Mouse (Mus musculus): ENCODE results near the gene Xylt1.

The Xylt1 gene

GRCm38 (mm10) chr7:117394380-117394779 is 13.6 kb downstream of the Xylt1 start:
- no peak for DNase-seq (ENCODE audit: low spot score in 2 of 2)

- DNase-seq (ENCODE audit: low spot score in 2 of 2), result no peak
Observed at GRCm38 (mm10) chr7:117395511-117395910, 14.7 kb downstream of the Xylt1 start.

- DNase-seq (ENCODE audit: low spot score in 2 of 2), result no peak
Observed at GRCm38 (mm10) chr7:117397877-117398276, 17.1 kb downstream of the Xylt1 start.

- no peak for DNase-seq (ENCODE audit: low spot score in 2 of 2)
Observed at GRCm38 (mm10) chr7:117399971-117400370, 19.2 kb downstream of the Xylt1 start.

GRCm38 (mm10) chr7:117401581-117401980 is 20.8 kb downstream of the Xylt1 start:
- DNase-seq (ENCODE audit: low spot score in 2 of 2), result no peak

GRCm38 (mm10) chr7:117406336-117406735 is 25.6 kb downstream of the Xylt1 start:
- no peak for DNase-seq (ENCODE audit: low spot score in 2 of 2)

- no peak for DNase-seq (ENCODE audit: low spot score in 2 of 2)
Observed at GRCm38 (mm10) chr7:117409268-117409988, 28.6 kb downstream of the Xylt1 start.

GRCm38 (mm10) chr7:117411874-117412273 is 31.1 kb downstream of the Xylt1 start:
- no peak for DNase-seq (ENCODE audit: low spot score in 2 of 2)

GRCm38 (mm10) chr7:117412405-117412804 is 31.6 kb downstream of the Xylt1 start:
- DNase-seq (ENCODE audit: low spot score in 2 of 2), result no peak

- peak in 1 of 2 experiments; percentile 41 for DNase-seq (ENCODE audit: low spot score in 2 of 2)
Observed at GRCm38 (mm10) chr7:117414341-117415008, 33.7 kb downstream of the Xylt1 start.

GRCm38 (mm10) chr7:117415009-117415363 is 34.2 kb downstream of the Xylt1 start:
- no peak for DNase-seq (ENCODE audit: low spot score in 2 of 2)

- DNase-seq (ENCODE audit: low spot score in 2 of 2), result no peak
Observed at GRCm38 (mm10) chr7:117419041-117419440, 38.3 kb downstream of the Xylt1 start.

GRCm38 (mm10) chr7:117419846-117420245 is 39.1 kb downstream of the Xylt1 start:
- DNase-seq (ENCODE audit: low spot score in 2 of 2), result no peak

GRCm38 (mm10) chr7:117420301-117420700 is 39.5 kb downstream of the Xylt1 start:
- no peak for DNase-seq (ENCODE audit: low spot score in 2 of 2)

- DNase-seq (ENCODE audit: low spot score in 2 of 2), result no peak
Observed at GRCm38 (mm10) chr7:117420836-117421566, 40.2 kb downstream of the Xylt1 start.

GRCm38 (mm10) chr7:117424841-117425240 is 44.1 kb downstream of the Xylt1 start:
- no peak for DNase-seq (ENCODE audit: low spot score in 2 of 2)

- DNase-seq (ENCODE audit: low spot score in 2 of 2), result no peak
Observed at GRCm38 (mm10) chr7:117426366-117426765, 45.6 kb downstream of the Xylt1 start.

- DNase-seq (ENCODE audit: low spot score in 2 of 2), result peak in 1 of 2 experiments; percentile 64
Observed at GRCm38 (mm10) chr7:117428690-117429224, 48.0 kb downstream of the Xylt1 start.

GRCm38 (mm10) chr7:117429483-117429882 is 48.7 kb downstream of the Xylt1 start:
- no peak for DNase-seq (ENCODE audit: low spot score in 2 of 2)

GRCm38 (mm10) chr7:117429895-117430294 is 49.1 kb downstream of the Xylt1 start:
- DNase-seq (ENCODE audit: low spot score in 2 of 2), result no peak

- no peak for DNase-seq (ENCODE audit: low spot score in 2 of 2)
Observed at GRCm38 (mm10) chr7:117430361-117430935, 49.7 kb downstream of the Xylt1 start.

- no peak for DNase-seq (ENCODE audit: low spot score in 2 of 2)
Observed at GRCm38 (mm10) chr7:117433641-117434040, 52.9 kb downstream of the Xylt1 start.
